Mouse (Mus musculus) gastrocnemius, postnatal 14 days (tissue): ENCODE measurements at regions not wholly inside any gene's neighbourhood (a gene's known extent, or its start where the extent isn't known, plus 50 kb on each side); places are given as distances from the start of the nearest gene placed in this dataset.

Source experiments
- DNase-seq: peaks from one replicate; pipeline ENCODE4 v3.0.0; 2021; ENCODE audit warnings: mixed read lengths
- intact Hi-C: fragments of 180-260 bp; cut with DNase I; formaldehyde crosslinking; loops from one replicate; pipeline ENCODE4 v1.15.1; 2025; ENCODE audit warnings: low total_unique reads

DNA sequence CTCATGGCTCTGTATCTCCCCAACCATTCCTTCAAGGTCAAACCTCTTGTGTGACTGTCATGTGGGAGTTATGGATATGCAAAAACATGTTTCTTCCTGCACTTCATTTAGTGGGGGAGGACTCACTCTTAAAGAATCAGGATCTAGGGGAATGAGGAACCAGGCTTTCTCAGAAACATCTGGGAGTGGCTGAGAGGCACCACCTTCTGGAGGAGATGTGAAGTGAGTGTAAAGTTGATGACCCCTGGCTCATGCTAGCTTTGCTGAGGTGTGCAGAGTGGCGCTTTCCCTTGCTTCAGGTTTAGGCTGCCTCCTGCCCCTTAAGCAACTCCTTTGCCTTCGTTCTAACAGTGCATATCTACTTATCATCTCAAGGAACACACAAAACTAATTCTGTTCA is 119.6 kb upstream of the Rnd3 start:
- DNase-seq: no peak
- intact Hi-C loops: no loop called here

DNA sequence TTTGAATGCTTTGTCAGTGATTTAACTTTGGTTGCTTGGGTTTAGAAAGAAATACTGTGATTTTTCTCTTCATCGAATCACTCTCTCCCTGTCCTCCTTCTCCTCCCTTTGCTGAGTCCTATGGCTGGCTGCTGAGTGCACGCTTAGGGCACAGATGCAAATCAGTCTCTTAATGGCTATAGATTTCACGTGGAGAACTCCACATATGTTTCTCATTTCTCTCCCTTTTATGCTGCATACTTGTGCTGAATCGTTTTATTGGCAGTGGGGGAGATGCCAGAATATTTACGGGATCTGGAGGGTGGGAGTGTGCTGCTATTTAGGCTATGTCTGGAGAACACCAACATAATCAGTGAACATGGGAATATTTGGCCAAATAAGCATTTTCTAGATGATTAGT is 118.8 kb upstream of the Rnd3 start:
- intact Hi-C loops: no loop called here
- DNase-seq: no peak

- intact Hi-C loops: no loop called here
- no peak for DNase-seq
Measured at GRCm38 (mm10) chr2:51262506-51262905, 113.6 kb upstream of the Rnd3 start.

DNA sequence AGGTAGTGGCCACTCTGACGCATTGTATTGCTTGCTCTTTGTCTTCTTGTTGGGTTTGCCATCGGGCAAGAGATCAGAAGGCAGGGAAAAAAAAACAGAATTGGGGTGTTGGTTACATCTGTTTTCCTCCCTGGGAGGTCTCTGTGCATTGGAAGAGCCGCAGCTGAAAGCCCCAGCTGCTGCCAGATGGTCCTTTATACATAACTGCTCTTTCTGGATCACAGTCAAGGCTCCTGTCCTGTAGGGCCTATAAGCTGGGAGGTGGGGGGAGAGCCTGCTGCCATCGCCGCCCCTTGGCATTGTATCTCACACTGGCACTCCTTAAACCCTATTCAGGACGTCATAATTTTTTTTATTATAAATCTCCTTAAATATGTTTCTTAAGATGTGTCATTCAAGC is 101.9 kb upstream of the Rnd3 start:
- intact Hi-C loops: no loop called here
- DNase-seq: no peak

DNA sequence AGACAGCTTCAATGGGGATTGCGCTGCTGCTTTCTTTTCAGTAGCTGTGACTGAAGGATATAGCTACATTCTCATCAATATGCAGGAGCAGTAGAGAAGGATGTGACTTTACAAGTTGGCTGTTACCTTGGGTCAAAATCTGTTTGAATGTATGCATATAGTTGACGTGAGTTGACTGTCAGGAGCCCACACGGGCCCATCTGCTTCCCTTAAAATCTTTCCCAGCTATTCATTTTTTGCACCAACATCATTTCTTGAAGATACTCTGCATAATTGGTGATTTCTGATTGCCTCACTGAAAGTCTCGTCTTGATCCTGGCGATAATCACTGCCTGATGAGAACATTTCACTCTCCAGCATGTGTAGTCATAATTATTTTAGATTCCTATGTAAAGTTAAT is 92.7 kb upstream of the Rnd3 start:
- DNase-seq: no peak
- intact Hi-C loops: no loop called here

GRCm38 (mm10) chr2:51240000-51240399 is 91.1 kb upstream of the Rnd3 start:
- intact Hi-C loops: no loop called here
- no peak for DNase-seq

- intact Hi-C loops: no loop called here
- DNase-seq: no peak
Measured at GRCm38 (mm10) chr2:51238992-51239391, 90.1 kb upstream of the Rnd3 start.

GRCm38 (mm10) chr2:51238131-51238931 is 89.4 kb upstream of the Rnd3 start:
- intact Hi-C loops: no loop called here
- DNase-seq: no peak

DNA sequence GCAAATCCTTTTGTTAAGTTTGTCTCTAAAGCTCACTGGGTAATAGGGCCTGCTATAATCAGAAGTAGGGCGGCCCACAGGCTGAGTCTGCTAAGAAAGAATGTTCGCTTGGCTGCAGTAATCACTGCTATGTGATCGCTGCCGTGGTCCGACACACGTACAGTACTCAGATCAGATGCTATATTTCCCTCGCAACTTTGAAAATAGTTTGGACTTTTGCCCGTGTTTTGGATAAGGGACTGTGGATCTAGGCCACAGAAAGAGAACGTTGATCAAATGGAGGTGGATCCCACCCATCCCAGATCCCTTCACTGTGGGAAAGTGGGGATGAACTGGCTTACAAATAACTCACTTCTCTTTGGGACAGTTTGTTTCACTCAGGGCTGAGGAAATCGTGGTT is 88.5 kb upstream of the Rnd3 start:
- intact Hi-C loops: no loop called here
- DNase-seq: no peak

DNA sequence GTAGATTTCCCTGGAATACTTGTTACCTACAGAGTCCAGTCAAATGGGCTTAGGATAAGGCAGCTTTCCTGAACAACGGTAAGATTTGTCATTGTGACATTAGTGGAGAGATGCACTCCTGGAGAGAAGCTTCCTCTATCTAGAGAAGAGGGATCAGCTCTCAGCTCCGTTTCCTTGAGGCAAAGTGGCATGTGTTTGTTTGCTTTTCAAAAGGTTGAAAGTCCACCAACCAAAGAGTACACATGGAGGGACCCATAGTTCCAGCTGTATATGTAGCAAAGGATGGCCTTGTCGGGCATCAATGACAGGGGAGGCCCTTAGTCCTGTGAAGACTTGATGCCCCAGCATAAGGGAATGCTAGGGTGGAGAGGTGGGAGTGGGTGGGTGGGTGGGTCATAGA is 87.9 kb upstream of the Rnd3 start:
- intact Hi-C loops: no loop called here
- DNase-seq: no peak

GRCm38 (mm10) chr2:51234427-51234826 is 85.5 kb upstream of the Rnd3 start:
- no peak for DNase-seq
- intact Hi-C loops: no loop called here

- intact Hi-C loops: no loop called here
- DNase-seq: no peak
Measured at GRCm38 (mm10) chr2:51222851-51223250, 73.9 kb upstream of the Rnd3 start.

DNA sequence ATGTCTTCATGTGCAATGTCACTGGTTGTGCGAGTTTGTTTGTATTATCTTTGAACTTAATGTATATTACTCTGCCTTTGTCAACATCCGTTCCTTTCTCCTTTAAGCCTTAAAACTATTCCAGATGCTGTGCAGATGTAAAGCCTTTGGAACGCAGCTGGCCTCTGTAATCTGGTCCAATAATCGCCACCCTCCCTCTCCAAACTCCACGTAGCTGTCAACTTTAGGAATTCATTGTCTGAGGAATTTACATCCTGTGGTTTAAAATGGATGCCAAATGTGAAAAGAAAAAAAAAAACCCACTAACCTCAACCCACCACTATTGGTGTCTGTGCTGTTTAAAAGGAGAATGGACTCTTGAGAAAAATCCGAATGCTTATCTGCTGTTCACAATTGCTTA is 70.8 kb upstream of the Rnd3 start:
- DNase-seq: no peak
- intact Hi-C loops: no loop called here

DNA sequence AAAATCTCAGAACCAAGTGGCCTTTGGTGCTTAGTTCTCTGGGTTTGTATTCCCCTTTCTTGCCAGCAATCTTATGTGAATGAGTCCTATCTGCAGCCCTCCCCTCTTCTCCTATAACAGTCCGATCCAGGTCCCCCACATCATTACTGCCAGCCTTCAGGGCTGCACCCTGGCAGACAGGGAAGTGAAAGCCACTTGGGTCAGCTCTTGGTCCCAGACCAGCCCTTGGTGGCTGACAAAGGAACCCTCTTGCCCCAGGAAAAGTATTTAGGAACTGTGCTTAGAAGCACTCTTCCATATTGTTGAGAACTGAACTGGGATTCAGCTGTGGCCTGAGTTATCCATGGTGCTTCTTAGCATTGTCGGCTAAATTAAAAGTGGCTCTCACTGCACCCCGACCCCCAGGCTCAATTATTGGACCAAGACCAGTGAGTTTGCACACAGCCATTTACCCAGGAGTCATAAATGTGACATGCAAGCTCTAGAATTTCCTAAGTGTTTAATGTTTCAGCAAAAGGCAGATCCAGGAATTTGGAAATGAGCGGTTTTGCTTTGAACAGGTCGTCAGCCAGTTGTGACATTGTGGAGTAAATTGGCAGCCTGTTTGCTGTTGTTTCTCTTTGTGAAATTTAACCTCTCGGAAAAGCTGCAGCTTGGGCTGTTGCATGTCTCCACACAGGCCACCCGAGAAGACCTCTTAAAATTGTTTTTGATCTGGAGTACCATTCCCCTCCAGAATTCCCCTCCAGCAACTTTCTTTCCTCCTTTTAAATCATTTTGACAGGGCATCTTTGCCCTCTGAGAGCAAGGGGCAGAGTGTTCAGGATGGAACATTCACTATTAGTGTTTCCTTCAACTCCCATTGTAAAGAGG is 58.5 kb upstream of the Rnd3 start:
- DNase-seq: no peak
- intact Hi-C loops: no loop called here

DNA sequence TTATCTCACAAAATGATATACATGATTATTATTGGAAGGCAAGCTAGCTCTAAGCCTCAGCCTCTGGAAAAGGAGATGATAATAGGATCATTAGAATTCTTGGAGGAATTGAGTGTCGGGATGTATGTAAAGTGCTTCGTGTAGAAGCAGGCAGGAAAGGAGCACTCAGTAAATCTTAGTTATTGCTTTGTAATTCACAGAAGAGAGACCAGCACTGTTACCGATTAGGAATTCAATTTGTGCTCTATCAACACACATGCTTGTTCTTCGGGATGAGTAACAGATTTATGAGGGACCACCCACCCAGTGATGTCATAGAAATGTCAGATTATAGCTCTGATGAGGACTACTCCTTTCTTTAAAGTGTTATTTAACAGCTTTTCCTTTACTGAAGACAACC is 57.4 kb upstream of the Rnd3 start:
- intact Hi-C loops: no loop called here
- DNase-seq: no peak
